Mouse (Mus musculus): Measurements from ENCODE around the gene Ube4b.
A peak's percentile ranks its signal among the peaks of the same experiment; 100 is the strongest.
"Not testable (repeated sequence)": the region's sequence is repeated elsewhere in the genome, so short reads cannot be mapped to it uniquely, and the experiment has no call there.

The Ube4b gene

DNA sequence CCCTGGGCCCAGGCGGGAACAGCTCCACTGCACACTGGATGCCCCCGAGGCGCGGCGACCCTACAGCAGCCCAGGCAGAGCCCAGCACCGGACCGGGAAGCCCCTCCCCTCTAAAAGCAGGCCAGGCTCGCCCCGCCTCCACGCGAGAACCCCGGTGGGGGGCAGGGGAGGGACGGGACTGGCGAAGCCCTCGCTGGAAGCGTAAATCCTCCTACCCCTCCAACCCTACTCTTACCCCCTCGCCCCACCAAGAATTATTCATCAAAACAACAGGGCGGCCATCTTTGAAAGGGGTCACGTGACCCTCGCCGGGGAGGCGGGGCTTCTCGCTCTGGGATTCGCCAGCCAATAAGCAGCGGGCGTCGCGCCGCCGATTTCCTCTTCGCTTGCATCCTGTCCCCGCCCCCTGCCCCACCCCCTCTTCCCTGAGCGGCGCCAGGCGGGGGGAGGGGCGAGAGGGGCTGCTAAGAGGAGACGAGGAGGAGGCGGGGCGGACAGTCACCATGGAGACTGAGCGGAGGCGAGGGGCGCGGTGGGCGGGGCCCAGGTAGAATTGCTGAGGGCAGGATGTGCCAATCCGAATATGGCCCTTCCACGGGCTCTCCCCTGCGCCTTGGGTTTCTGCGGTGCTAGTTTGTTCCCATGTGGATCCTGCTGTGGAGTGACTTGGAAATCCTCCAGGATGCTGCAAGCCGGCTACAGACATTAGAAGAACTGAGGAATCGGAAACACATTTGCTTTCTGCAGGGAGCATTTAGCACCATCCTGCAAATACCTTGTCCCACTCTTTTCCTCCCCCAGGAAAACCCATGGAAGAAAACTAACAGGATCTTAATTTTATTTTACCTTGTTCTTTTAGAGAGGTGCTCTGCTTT lies at the start of gene Ube4b:
Gene Ube4b (minus strand): TSS at position 425 of the 875 bp plus-strand sequence.
- peak; percentile 97 for DNase-seq (ENCODE audit: low spot score)

DNA sequence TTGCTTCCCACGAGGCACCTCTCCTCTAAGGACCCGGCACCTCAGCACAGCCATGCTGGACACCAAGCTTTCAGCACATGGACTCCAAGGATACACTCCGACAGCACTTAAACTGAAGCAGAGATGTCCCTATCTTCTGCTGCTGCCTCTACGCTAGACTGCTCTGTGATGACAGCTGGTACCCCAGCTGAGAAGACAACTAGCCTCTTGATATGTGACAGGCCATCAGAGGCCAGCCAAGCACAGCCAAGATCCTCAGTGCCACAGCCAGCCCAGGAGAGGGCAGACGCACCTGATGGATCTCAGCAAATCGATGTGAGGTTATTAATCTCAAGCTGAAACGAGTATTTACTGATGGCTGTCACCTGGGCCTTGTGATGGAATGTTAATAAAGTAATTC lies 48.5 kb upstream of the Ube4b start:
- no peak for DNase-seq (ENCODE audit: low spot score)

DNA sequence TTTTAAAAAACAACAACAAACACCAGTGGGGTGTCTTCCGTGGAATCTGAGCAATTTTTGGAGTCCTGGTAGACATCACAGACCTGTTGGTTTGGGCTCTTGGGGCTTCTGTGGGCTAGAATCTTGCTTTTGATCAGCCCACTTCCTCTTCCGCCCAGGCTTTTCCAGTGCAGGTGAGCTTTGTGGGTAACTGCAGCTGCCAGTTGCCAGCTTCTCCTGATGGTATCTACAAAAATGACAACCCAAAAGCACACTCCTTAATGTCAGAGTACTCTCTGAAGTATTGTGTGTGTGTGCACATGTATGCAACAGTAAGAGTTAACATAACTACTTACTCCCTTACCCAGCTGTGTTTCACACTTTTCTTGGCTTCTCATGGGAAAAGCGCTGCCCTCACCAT lies 43.0 kb upstream of the Ube4b start:
- DNase-seq (ENCODE audit: low spot score), result no peak

DNA sequence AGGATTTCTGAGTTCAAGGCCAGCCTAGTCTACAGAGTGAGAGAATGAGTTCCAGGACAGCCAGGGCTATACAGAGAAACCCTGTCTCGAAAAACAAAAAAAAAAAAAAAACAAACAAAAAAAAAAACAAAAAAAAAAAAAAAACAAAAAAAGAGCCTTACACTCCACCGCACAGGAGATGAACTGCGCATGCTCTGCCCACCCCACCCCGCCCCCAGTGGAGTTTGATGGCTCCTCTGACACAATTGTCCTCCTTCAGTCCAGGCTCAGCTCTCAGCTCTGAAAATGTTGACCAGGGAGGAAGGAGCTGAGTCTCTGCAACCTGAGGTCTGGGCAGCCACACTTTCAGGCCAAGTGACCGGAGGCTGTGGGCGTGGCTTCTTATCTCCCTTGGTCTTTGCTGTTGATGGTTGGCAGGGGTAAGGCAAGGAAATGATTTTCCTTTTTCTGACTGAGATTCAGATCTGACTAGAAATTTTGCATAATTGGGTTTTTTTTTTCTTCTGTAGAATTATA lies 36.9 kb upstream of the Ube4b start:
- DNase-seq (ENCODE audit: low spot score), result no peak

DNA sequence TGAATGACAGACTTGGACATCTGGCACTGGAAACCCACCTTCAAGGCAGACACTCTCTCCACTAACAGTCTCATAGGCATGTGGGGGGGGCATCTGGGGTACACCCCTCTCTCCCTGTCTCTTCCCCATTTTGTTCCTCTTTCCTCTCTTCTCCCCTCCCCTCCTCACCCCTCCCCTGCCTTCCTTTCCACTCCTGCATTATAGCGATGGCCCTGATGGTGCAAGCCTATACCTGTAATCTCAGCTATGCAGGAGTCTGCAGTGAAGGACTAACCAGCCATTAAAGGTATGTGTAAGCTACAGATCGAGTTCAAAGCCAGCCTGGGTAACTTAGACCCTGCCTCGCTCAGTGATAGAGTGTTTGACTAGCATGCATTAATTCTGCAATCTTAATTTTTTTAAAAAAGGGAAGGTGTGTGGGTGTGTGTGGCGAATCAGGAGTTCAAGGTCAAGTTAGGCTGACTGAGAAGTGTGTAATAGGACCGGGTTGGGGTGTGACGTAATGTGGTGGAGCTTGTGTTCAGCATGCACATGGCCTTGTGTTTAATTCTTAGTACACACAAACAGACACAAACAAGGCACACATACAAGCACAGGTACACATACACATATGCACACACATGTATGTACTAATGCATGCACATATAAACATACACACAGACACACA lies 35.9 kb upstream of the Ube4b start:
- no peak for DNase-seq (ENCODE audit: low spot score)

DNA sequence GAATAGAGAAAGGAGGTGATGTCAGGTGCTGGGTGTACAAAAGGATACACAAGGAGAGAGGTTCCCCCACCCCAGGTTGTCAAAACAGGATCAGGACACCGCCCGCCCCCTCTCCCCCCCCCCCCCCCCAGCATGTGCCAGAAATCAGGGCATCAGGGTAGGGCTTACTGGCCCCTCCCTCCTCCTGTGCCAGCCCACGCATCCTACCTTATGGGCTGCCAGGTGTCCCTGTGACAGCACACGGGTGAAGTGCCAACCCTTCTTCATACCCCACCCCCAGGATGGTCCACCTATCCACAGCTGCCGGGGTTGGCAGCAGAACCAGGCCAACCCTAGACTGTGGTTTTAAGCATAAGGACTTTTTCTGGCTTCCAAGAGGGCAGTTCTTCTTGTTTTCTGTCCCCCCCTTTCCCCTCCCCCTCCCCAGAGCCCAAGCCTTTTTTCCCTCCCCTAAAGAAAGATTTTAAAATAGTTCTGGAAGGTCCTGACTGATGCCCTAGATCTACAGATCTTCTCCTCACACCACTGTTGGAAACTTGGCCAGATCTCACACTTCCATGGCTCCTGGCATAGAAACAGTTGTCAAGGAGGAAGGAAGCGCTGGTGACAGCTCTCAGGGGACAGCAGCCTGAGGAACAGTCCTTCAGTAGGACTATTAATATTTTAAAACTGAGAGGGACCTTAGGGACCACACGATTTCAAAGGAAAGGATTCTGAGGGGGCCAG lies 35.2 kb upstream of the Ube4b start:
- DNase-seq (ENCODE audit: low spot score), result no peak

DNA sequence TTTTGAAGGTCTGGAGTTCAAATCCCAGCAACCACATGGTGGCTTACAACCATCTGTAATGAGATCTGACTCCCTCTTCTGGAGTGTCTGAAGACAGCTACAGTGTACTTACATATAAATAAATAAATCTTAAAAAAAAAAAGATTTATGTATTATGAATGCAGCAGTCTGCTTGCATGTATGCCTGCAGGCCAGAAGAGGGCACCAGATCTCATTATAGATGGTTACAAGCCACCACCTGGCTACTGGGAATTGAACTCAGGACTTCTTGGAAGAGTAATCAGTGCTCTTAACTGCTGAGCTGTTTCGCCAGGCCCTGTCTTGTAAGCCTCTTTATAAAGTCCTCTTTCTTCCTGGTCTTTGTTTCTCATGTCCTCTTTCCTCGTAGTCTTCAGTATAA lies 33.9 kb upstream of the Ube4b start:
- DNase-seq (ENCODE audit: low spot score), result not testable (repeated sequence)

DNA sequence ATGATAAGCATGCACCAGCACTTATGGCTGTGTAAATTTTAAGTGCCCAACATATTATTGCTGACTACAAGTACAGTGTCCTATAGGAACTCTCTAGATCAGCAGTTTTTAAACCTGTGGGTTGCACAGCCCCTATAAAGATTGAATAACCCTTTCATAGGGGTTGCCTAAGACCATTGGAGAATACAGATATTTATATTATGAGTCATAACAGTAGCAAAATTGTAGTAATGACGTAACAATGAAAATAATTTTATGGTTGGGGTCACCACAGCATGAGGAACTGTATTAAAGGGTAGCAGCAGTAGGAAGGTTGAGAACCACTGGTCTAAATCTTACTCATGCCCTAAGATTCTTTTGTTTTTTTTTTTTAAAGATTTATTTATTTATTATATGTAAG lies 32.9 kb upstream of the Ube4b start:
- DNase-seq (ENCODE audit: low spot score), result no peak

DNA sequence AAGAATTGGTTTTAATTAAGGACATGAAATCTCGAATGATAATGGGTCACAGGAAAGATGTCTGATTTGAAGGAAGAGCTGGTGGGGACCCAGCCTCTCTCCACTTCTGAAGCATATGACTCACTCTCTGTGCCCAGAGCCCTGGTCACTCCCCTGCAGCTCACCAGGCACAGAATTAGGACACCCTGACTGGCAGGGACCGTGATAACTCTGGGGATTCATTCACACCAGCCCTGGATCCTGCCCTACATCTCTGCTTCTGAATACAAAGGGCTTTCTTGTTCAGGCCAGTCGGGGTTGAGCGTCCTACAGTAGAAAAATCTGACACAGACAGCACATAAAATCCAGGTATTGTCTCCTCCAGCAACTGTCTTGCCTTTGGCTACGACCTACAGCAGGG lies 32.0 kb upstream of the Ube4b start:
- DNase-seq (ENCODE audit: low spot score), result no peak

DNA sequence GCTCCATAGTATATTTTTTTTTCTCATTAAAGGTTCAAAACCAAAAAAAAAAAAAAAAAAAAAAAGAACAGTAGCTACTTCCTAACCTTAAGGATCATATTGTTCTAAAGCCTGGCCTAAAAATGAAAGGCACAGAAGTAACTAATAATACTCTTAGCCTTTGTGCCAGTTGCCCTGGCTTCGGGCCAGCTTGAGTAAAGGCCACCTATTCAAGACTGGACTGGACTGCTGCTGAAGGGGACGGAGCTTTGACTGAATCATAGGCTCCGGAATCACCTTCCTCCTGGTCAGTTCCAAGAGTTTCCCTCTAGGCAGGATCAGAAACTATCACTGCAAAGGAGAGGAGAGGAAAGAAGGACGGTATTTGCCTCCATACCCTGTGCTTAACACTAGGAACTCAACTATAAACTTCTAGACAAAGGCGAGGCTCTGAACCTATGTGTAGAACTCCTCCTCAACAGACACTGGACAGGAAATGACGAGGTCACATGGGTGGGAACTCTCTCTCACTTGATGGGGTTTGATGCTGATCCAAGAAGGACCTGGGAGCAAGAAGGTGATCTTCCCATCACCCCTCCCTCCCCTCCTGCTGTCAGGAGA lies 31.4 kb upstream of the Ube4b start:
- peak; percentile 46 for DNase-seq (ENCODE audit: low spot score)

DNA sequence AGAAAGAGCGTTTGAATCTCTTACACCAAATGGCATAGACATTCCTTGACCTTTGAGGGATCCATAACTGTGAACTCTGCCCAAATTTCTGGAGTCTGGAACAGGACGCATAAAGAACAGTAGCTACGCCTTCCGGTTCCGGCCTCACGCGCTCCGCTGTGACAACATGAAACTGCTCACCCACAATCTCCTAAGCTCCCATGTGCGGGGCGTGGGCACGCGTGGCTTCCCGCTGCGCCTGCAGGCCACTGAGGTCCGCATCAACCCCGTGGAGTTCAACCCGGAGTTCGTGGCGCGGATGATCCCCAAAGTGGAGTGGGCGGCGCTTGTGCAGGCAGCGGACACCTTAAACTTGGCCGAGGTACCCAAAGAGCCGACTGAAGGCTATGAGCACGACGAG lies 30.6 kb upstream of the Ube4b start:
- DNase-seq (ENCODE audit: low spot score), result not testable (repeated sequence)

DNA sequence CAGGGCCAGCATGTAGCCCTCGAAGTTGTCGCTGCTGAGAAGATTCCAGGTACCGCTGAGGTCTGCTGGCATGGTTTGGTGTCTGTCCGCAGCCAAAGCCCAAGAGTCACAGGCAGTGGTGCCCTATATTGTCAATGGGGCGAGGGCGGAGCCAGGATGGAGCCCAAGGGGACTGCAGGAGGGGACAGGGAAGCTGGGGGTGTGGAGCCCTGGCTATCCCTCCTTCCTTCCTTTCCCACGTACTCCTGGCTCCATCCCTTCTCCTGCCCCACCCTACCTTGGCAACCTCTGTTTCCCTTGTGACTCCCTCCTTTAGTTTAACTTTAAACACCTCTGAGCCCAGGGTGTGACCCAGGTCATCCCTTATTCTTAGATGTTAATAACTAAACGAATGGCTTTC lies 28.3 kb upstream of the Ube4b start, which contains the start of gene Rbp7:
Gene Rbp7 (minus strand): TSS at position 100 of the 400 bp plus-strand sequence.
- DNase-seq (ENCODE audit: low spot score), result peak; percentile 18

DNA sequence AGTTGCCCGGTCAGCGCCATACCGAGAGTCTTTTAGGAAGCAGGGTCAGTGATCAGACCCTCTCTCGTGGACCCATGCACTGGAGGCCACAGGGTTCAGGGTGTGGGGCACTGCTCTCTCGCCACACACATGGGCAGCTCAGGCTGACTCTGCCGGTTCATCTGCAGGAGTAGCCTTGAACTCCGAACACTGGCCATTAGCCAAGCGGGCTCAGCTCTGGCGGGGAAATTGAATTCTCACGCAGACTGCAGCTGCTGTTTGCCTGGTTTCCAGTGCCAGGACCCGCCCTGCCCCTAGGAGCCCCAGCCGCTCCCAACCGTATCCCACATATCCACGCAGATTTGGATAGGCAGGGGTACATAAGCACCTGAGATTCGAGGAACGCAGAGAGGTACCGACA lies 27.7 kb upstream of the Ube4b start:
- DNase-seq (ENCODE audit: low spot score), result peak; percentile 36

DNA sequence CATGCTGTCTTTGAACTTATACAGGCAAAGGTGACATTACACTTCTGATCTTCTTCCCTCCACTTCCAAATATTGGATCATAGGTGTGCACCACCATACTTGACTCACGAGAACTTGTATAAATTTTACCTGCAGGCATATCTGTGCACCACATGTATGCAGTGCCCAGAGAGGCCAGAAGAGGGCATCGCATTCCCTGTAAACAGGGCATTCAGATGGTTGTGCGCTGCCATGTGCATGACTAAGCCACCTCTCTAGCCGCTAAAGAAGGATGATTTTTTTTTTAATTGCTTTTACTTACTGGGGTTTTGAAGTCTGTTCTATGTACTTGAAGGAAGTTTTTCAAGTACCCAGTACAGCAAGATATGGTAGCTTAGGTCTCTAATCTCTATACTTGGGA lies 27.1 kb upstream of the Ube4b start:
- DNase-seq (ENCODE audit: low spot score), result no peak

DNA sequence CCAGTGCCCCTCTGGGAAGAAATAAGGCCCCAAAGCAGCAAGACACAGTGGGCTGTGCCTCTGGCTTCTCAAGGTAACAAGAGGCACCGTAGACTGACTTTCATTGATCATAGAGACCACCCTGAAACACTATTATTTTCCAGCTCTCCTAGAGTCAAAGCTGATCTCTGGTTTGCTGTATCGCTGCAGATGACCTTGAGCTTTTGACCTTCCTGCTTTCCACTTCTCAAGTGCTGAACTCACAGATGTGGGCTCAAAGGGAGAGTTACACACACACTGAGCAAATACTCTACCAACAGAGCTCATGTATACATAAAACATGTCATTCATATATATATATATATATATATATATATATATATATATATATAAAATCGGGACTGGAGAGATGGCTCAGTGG lies 24.1 kb upstream of the Ube4b start:
- no peak for DNase-seq (ENCODE audit: low spot score)

DNA sequence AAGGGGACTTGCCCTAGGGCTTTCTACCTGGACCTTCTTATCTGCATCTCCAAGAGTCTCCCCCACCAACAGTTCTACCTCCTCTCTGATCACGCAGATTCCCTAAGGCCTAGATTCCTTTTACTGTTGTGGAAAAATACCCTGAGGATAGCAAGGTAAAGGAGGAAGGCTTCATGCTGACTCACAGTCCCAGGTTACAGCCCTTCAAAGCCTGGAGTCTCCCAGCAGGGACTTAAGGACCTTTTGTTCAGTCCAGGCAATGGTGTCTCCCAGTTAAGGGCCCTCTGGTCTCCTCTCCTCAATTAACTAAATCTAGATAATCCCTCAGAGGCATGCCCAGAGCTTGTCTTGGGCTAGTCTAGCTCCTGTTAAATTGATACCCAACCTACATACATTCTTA lies 19.8 kb upstream of the Ube4b start:
- no peak for DNase-seq (ENCODE audit: low spot score)

DNA sequence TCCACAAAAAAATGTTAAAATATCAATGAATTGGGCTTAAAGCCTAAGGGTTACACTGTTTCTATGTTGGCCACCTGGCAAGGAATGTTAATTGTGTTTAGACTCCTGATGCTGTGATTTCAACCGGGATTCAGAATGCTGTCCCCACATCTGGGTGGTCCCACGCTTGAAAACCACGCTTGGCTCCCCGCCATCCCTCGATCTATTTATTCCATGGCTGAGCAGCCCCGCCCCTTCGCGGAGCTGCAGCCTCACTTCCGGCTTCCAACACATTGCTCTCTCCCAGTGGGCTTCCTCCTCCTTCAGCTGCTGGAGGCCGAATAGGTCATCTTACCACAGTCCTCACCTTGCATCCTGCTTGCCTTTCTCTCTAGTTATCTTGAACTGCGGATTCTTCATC lies 19.3 kb upstream of the Ube4b start:
- DNase-seq (ENCODE audit: low spot score), result peak; percentile 46

DNA sequence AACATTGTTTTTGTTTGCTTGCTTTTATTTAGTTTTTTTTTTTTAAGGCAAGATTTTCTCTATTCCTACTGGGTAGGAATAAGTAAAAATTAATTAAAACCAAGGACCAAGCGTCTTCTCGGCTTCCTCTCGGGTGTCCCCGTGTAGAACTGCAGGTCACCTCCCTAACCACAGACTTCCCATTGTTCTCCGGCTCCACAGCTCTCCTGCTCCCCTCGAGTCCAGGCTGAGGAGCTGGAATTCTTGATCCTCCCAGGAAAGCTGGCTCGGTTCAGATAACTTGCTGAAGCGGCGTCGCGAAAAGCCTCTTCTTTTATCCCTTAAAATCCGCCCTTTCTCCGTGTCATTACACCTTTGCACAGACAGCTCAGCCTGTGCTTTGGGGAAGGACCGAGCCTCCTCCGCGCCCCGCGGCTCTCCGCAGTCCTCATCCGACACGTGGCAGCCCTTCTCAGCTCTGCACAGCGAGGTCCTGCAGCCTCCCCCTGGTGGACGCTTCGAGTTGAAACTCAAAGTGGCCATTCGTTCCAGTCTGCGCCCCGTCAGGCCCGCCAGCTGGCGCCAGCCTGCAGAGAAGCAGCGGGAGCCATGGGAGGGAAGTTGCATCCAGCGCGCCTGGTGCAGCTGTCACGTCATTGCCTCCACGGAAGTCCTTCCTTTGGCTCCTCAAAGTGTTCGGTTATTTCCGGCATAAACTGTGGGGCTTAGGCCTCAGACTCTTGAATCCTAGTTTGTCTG lies 18.6 kb upstream of the Ube4b start:
- peak; percentile 90 for DNase-seq (ENCODE audit: low spot score)

DNA sequence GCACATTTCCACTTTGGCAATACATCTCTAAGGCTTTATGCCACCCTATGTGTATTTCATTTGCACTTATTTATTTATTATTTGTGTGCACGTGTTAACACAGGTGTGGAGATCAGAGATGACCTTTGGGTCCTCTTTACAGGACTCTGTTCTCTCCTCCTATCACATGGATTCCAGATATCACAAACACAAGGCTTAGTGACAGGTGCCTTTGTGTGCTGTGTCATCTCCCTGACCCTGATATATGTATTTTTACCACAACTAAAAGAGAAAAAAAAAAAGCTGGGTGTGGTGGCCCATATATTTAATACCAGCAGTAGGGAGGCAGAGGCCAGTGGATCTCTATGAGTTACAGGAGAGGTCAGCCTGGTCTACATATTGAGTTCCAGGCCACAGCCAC lies 17.9 kb upstream of the Ube4b start:
- no peak for DNase-seq (ENCODE audit: low spot score)

DNA sequence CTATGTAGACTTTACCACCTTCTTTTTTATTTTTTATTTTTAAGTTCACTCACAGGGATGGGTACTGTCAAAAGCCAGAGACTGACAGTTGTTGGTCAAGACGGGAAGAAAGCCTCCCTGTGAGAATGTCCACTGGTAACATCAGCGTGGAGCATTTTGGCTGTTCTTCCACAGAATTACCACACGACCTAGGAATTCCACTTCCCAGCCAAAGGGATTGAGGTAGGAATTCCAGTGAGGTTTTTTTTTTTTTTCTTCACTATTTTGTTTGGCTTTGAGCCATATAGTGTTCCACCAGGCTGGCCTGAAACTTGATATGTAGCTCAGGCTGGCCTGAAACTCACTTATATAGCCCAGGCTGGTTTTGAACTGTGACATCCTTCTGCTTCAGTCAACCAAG lies 15.9 kb upstream of the Ube4b start:
- DNase-seq (ENCODE audit: low spot score), result no peak

DNA sequence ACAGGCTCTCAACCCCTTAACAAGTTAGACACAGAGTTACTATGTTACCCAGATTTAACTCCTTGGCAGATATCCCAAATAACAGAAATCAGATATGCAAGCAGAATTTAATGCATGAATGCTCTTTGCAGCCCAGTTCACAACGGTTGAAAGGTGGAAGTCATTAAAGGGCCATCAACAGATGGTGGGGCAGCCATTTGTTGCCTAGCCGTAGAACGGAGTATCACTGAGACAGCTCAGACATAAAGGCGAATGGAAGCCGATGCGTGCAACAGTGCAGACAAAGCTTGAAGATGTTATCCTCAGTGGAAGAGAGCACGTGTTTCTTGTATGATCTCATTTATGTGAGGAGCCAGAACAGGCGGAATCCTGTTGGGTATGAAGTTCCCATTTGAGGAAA lies 14.0 kb upstream of the Ube4b start:
- no peak for DNase-seq (ENCODE audit: low spot score)

All from ovary, postnatal 36 days (tissue).